Mouse (Mus musculus) adrenal gland, adult 8-10 months (tissue): Measurements from ENCODE around the gene Sh3gl2. TPM values are rescaled to one million over a fixed set of nuclear protein-coding genes. Genes with fewer than 3 reads are reported as not detected.

Source experiments
- DNase-seq: peaks from one replicate; pipeline ENCODE4 v3.0.0; 2022
- total RNA-seq, 4 experiments: library from RNA; stranded (reverse); gene quantifications; 2 replicates each; pipeline ENCODE4 v1.2.4; 2022

Gene Sh3gl2
- total RNA-seq, 4 experiments from 2014 or later: 28.3 to 41.6 (median 38.0) TPM

GRCm38 (mm10) chr4:85420429-85420828, 215.5 kb downstream of the Sh3gl2 start:
- DNase-seq: no peak

- no peak for DNase-seq
These were observed 221.3 kb downstream of the Sh3gl2 start for GRCm38 (mm10) chr4:85426211-85426610.

GRCm38 (mm10) chr4:85432786-85433185, 227.9 kb downstream of the Sh3gl2 start:
- DNase-seq: no peak

- no peak for DNase-seq
These were observed 229.8 kb downstream of the Sh3gl2 start for GRCm38 (mm10) chr4:85434734-85435133.

GRCm38 (mm10) chr4:85438813-85439212, 233.9 kb downstream of the Sh3gl2 start:
- no peak for DNase-seq

- no peak for DNase-seq
These were observed 278.7 kb downstream of the Sh3gl2 start for GRCm38 (mm10) chr4:85483586-85483985.

- DNase-seq: no peak
These were observed 281.5 kb downstream of the Sh3gl2 start for GRCm38 (mm10) chr4:85486316-85486946.

GRCm38 (mm10) chr4:85505718-85506117, 300.8 kb downstream of the Sh3gl2 start:
- DNase-seq: no peak

GRCm38 (mm10) chr4:85506976-85507375, 302.1 kb downstream of the Sh3gl2 start:
- DNase-seq: no peak

- no peak for DNase-seq
These were observed 302.6 kb downstream of the Sh3gl2 start for GRCm38 (mm10) chr4:85507491-85507890.

- DNase-seq: no peak
These were observed 308.4 kb downstream of the Sh3gl2 start for GRCm38 (mm10) chr4:85513288-85513687.

- DNase-seq: no peak
These were observed 308.9 kb downstream of the Sh3gl2 start, which contains the start of gene Adamtsl1 for GRCm38 (mm10) chr4:85513792-85514191. Gene Adamtsl1 (plus strand): TSS chr4:85514172.

- no peak for DNase-seq
These were observed 309.3 kb downstream of the Sh3gl2 start for GRCm38 (mm10) chr4:85514205-85514681.

- DNase-seq: no peak
These were observed 322.1 kb downstream of the Sh3gl2 start for GRCm38 (mm10) chr4:85526966-85527566.

GRCm38 (mm10) chr4:85529852-85530251, 324.9 kb downstream of the Sh3gl2 start:
- DNase-seq: no peak

GRCm38 (mm10) chr4:85539677-85540076, 334.8 kb downstream of the Sh3gl2 start:
- no peak for DNase-seq

GRCm38 (mm10) chr4:85543221-85543620, 338.3 kb downstream of the Sh3gl2 start:
- no peak for DNase-seq

- DNase-seq: no peak
These were observed 349.8 kb downstream of the Sh3gl2 start for GRCm38 (mm10) chr4:85554696-85555095.

GRCm38 (mm10) chr4:85559753-85560152, 354.8 kb downstream of the Sh3gl2 start:
- DNase-seq: no peak

- no peak for DNase-seq
These were observed 380.5 kb downstream of the Sh3gl2 start for GRCm38 (mm10) chr4:85585426-85585825.

GRCm38 (mm10) chr4:85588928-85589327, 384.0 kb downstream of the Sh3gl2 start:
- no peak for DNase-seq

GRCm38 (mm10) chr4:85591037-85591436, 386.1 kb downstream of the Sh3gl2 start:
- no peak for DNase-seq

- DNase-seq: no peak
These were observed 389.2 kb downstream of the Sh3gl2 start for GRCm38 (mm10) chr4:85594159-85594558.

GRCm38 (mm10) chr4:85613331-85613730, 408.4 kb downstream of the Sh3gl2 start:
- no peak for DNase-seq
